Mouse (Mus musculus) midbrain, embryonic 11.5 days (tissue): ENCODE results near the gene Mien1. TPM values are rescaled to one million over a fixed set of nuclear protein-coding genes. Genes with fewer than 3 reads are reported as not detected.

Experiments used
- ATAC-seq: fragments of 200-750 bp; cut with Nextera tagmentation; 2 replicates; pipeline ENCODE4 v1.8.0; 2017; ENCODE audit warnings: moderate TSS enrichment, moderate library complexity; ENCODE audit not compliant: low FRiP score
- DNase-seq: peaks from one replicate; pipeline ENCODE4 v3.0.0; 2015; ENCODE audit warnings: low spot score; ENCODE audit errors: missing footprints
- H3K27ac ChIP-seq: fragments of 300-500 bp; sonication (generic); 2 replicates; pipeline ENCODE4 v1.5.1; 2014; ENCODE audit warnings: low read depth, low read length
- H3K27me3 ChIP-seq: fragments of 300-500 bp; sonication (generic); 2 replicates; pipeline ENCODE4 v1.6.1; 2014; ENCODE audit warnings: mild to moderate bottlenecking, low read length, moderate library complexity, mixed read lengths; ENCODE audit not compliant: control insufficient read depth, insufficient read depth
- H3K36me3 ChIP-seq: fragments of 300-500 bp; sonication (generic); 2 replicates; pipeline ENCODE4 v1.6.1; 2014; ENCODE audit warnings: mild to moderate bottlenecking, low read length, moderate library complexity, mixed read lengths; ENCODE audit not compliant: control insufficient read depth, insufficient read depth
- H3K4me1 ChIP-seq: fragments of 300-500 bp; sonication (generic); 2 replicates; pipeline ENCODE4 v1.6.1; 2014; ENCODE audit warnings: low read length; ENCODE audit not compliant: control insufficient read depth, insufficient read depth
- H3K4me2 ChIP-seq: fragments of 300-500 bp; sonication (generic); 2 replicates; pipeline ENCODE4 v1.6.1; 2014; ENCODE audit warnings: mild to moderate bottlenecking, moderate library complexity
- H3K4me3 ChIP-seq: fragments of 300-500 bp; sonication (generic); 2 replicates; pipeline ENCODE4 v1.5.1; 2014; ENCODE audit warnings: low read depth, low read length
- H3K9ac ChIP-seq: fragments of 300-500 bp; sonication (generic); 2 replicates; pipeline ENCODE4 v1.6.1; 2014; ENCODE audit warnings: low read length
- H3K9me3 ChIP-seq: fragments of 300-500 bp; sonication (generic); 2 replicates; pipeline ENCODE4 v1.6.1; 2016; ENCODE audit warnings: low read length; ENCODE audit not compliant: control insufficient read depth
- WGBS: fragments of 180-500 bp; shearing (Covaris S2); extraction: QIAGEN DNeasy Blood & Tissue Kit; methylation state at CpG from one replicate; pipeline ENCODE4 v1.1.7; 2014; 5-methylcytosine and 5-hydroxymethylcytosine counted together
- polyA plus RNA-seq: library from polyadenylated mRNA; unstranded; fragments of >200 nt; fragmentation: Nextera tagmentation; extraction: Ambion mirVana; gene quantifications from 2 replicates; pipeline ENCODE4 v1.2.1, GENCODE M21; 2014

Mien1 gene
- polyA plus RNA-seq, 1 experiment from 2014 or later: 145 TPM

GRCm38 (mm10) chr11:98400816-98401215, 38.0 kb downstream of the Mien1 start:
- peak overlapping the region; percentile 78 for H3K9ac ChIP-seq
- ATAC-seq: 0 out of 2 replicates have a peak, but pooled peaks have one; percentile 20
- no peak for DNase-seq
- H3K4me2 ChIP-seq: peak overlapping the region; percentile 65
- no peaks in the 10 kb centered on the region for H3K9me3 ChIP-seq
- WGBS: 66% methylated on average over 3 of the region's 3 CpGs
- H3K36me3 ChIP-seq: no peaks in the 10 kb centered on the region
- H3K4me1 ChIP-seq: peaks cover 6% of the 10 kb centered on the region; the same call in 1 of the 2 replicates
- H3K27me3 ChIP-seq: peaks cover 2% of the 10 kb centered on the region; the same call in 1 of the 2 replicates
- peak overlapping the region; percentile 71 for H3K4me3 ChIP-seq
- H3K27ac ChIP-seq: peak overlapping the region; percentile 98; the same call in 1 of the 2 replicates

- H3K4me2 ChIP-seq: peak within 1 kb of the TSS; percentile 65
- H3K9ac ChIP-seq: peak within 1 kb of the TSS; percentile 78
- DNase-seq (peak; percentile 99), ATAC-seq (peak; percentile 93)
- H3K4me3 ChIP-seq: peak within 1 kb of the TSS; percentile 71
- no peaks in the 10 kb centered on the region for H3K36me3 ChIP-seq
- H3K4me1 ChIP-seq: peaks cover 6% of the 10 kb centered on the region; the same call in 1 of the 2 replicates
- 1% methylated on average over 40 of the region's 40 CpGs for WGBS
- no peaks in the 10 kb centered on the region for H3K9me3 ChIP-seq
- H3K27me3 ChIP-seq: peaks cover 2% of the 10 kb centered on the region; the same call in 1 of the 2 replicates
- peak within 1 kb of the TSS; percentile 98 for H3K27ac ChIP-seq
Measured at GRCm38 (mm10) chr11:98400161-98400726, 38.5 kb downstream of the Mien1 start, which contains the start of gene Pgap3. Pgap3 (minus strand) TSS chr11:98400490.

GRCm38 (mm10) chr11:98397946-98398345, 40.8 kb downstream of the Mien1 start:
- ATAC-seq (no peak), DNase-seq (peak; percentile 39)
- Histone ChIP-seq H3K36me3 (no peaks in the 10 kb centered on the region), H3K9me3 (no peaks in the 10 kb centered on the region), H3K27ac (no peak overlapping the region), H3K4me2 (no peak overlapping the region), H3K9ac (no peak overlapping the region), H3K4me1 (peaks cover 6% of the 10 kb centered on the region; the same call in 1 of the 2 replicates), H3K27me3 (peaks cover 2% of the 10 kb centered on the region; the same call in 1 of the 2 replicates), H3K4me3 (no peak overlapping the region)
- WGBS: 92% methylated on average over 7 of the region's 7 CpGs

- 67% methylated on average over 4 of the region's 4 CpGs for WGBS
- H3K36me3 ChIP-seq: no peaks in the 10 kb centered on the region
- H3K27me3 ChIP-seq: no peaks in the 10 kb centered on the region
- H3K9ac ChIP-seq: no peak overlapping the region
- no peak overlapping the region for H3K27ac ChIP-seq
- peaks cover 3% of the 10 kb centered on the region; the same call in 1 of the 2 replicates for H3K4me1 ChIP-seq
- no peak for DNase-seq
- no peak for ATAC-seq
- H3K4me2 ChIP-seq: no peak overlapping the region
- H3K4me3 ChIP-seq: no peak overlapping the region
- H3K9me3 ChIP-seq: no peaks in the 10 kb centered on the region
Measured at GRCm38 (mm10) chr11:98395041-98395440, 43.8 kb downstream of the Mien1 start.

GRCm38 (mm10) chr11:98394301-98394700, 44.5 kb downstream of the Mien1 start:
- WGBS: 58% methylated on average over 6 of the region's 6 CpGs
- Histone ChIP-seq H3K36me3 (no peaks in the 10 kb centered on the region), H3K9me3 (no peaks in the 10 kb centered on the region), H3K27me3 (no peaks in the 10 kb centered on the region), H3K4me2 (no peak overlapping the region), H3K9ac (no peak overlapping the region), H3K4me3 (no peak overlapping the region), H3K4me1 (no peaks in the 10 kb centered on the region), H3K27ac (no peak overlapping the region)
- no peak for DNase-seq
- ATAC-seq: no peak

GRCm38 (mm10) chr11:98393317-98393716, 45.5 kb downstream of the Mien1 start:
- 78% methylated on average over 6 of the region's 6 CpGs for WGBS
- no peak overlapping the region for H3K27ac ChIP-seq

GRCm38 (mm10) chr11:98392645-98393044, 46.1 kb downstream of the Mien1 start:
- Histone ChIP-seq H3K4me1 (no peaks in the 10 kb centered on the region), H3K4me3 (no peak overlapping the region), H3K4me2 (no peak overlapping the region), H3K9me3 (no peaks in the 10 kb centered on the region), H3K27me3 (no peaks in the 10 kb centered on the region; the same call in 1 of the 2 replicates), H3K27ac (no peak overlapping the region), H3K36me3 (no peaks in the 10 kb centered on the region), H3K9ac (no peak overlapping the region; the same call in 1 of the 2 replicates)
- DNase-seq (no peak), ATAC-seq (no peak)
- 50% methylated on average over 4 of the region's 4 CpGs for WGBS

More at GRCm38 (mm10) chr11:98393317-98393716, 45.5 kb downstream of the Mien1 start:
- H3K4me2 ChIP-seq: no peak overlapping the region
- ATAC-seq (no peak), DNase-seq (no peak)
- H3K4me1 ChIP-seq: no peaks in the 10 kb centered on the region
- no peak overlapping the region for H3K4me3 ChIP-seq
- no peaks in the 10 kb centered on the region for H3K36me3 ChIP-seq
- no peaks in the 10 kb centered on the region for H3K27me3 ChIP-seq
- H3K9me3 ChIP-seq: no peaks in the 10 kb centered on the region
- H3K9ac ChIP-seq: no peak overlapping the region

- peaks cover 5% of the 10 kb centered on the region; the same call in 1 of the 2 replicates for H3K27me3 ChIP-seq
- WGBS: 13% methylated on average over 8 of the region's 8 CpGs
- no peak overlapping the region for H3K4me3 ChIP-seq
Measured at GRCm38 (mm10) chr11:98392034-98392433, 46.8 kb downstream of the Mien1 start.

GRCm38 (mm10) chr11:98390141-98390540, 48.6 kb downstream of the Mien1 start:
- Histone ChIP-seq H3K9ac (no peak overlapping the region), H3K27me3 (peaks cover 19% of the 10 kb centered on the region), H3K9me3 (no peaks in the 10 kb centered on the region), H3K36me3 (no peaks in the 10 kb centered on the region), H3K27ac (no peak overlapping the region), H3K4me2 (no peak overlapping the region), H3K4me1 (no peaks in the 10 kb centered on the region), H3K4me3 (no peak overlapping the region)
- ATAC-seq (no peak), DNase-seq (peak; percentile 65)
- 74% methylated on average over 12 of the region's 12 CpGs for WGBS

More at GRCm38 (mm10) chr11:98392034-98392433, 46.8 kb downstream of the Mien1 start:
- DNase-seq (no peak), ATAC-seq (no peak)
- no peaks in the 10 kb centered on the region for H3K9me3 ChIP-seq
- H3K36me3 ChIP-seq: no peaks in the 10 kb centered on the region
- H3K27ac ChIP-seq: no peak overlapping the region
- no peak overlapping the region for H3K4me2 ChIP-seq
- H3K4me1 ChIP-seq: no peaks in the 10 kb centered on the region
- H3K9ac ChIP-seq: no peak overlapping the region; the same call in 1 of the 2 replicates
